Mouse (Mus musculus): ENCODE data around the gene Pbx4.

Pbx4 gene

GRCm38 (mm10) chr8:69832298-69832853 is at the start of gene Pbx4:
Gene Pbx4 (plus strand): TSS chr8:69832491.
- peak; percentile 85 for DNase-seq

DNA sequence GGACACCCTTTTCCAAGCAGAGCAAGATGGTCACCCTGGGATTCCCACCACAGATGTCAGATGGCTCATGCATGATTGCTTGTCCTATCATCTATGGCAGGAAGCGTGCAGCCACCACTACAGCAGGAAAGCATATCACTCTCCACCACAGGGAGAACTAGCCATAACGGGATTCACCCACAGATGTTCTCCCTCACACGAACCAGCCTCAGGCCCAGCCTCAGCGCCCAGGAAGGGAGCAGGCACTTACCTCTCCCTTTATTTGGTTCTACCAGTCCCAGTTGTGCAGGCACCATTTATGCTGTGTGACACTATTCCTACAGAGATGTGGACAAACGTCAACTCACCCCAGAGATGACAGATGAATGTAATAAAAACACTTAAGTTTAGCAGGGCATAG is 43.2 kb upstream of the Pbx4 start:
- no peak for DNase-seq

- no peak for DNase-seq
Observed at GRCm38 (mm10) chr8:69789731-69790130, 42.6 kb upstream of the Pbx4 start.

GRCm38 (mm10) chr8:69790364-69790763 is 41.9 kb upstream of the Pbx4 start:
- no peak for DNase-seq

DNA sequence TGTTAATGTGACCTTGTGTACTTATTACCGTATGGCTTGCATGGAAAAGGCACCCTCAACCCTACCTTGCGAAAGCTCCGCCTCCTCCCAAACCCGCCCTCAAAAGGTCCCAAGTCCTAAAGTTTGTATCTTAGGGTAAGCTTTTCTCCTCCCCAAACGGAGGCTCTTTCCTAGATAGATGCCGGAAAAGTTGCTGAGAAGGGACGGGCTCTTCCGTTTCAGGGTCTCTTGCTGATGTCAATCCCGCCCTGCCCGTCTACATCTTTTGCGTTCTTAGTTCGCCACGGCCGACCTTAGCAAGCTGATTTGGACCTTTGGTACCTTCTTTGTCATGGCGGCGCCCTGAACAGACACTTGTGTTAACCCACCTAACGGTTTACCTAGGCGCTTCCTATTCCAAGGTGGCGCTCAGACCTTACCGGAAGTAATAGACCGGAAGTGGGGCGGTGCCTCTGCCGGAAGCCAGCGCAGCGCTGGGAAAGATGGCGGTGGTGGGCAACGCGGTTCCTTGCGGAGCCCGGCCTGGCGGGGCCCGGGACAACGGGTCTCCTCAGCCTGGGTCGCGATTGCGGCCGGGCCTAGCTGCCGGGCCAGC is 41.4 kb upstream of the Pbx4 start, which contains the start of the genes Atp13a1 and Zfp866:
Gene Atp13a1 (plus strand): TSS at position 391 of the 595 bp plus-strand sequence.
Gene Zfp866 (minus strand): TSS at position 406 of the 595 bp plus-strand sequence.
- DNase-seq = peak; percentile 89

DNA sequence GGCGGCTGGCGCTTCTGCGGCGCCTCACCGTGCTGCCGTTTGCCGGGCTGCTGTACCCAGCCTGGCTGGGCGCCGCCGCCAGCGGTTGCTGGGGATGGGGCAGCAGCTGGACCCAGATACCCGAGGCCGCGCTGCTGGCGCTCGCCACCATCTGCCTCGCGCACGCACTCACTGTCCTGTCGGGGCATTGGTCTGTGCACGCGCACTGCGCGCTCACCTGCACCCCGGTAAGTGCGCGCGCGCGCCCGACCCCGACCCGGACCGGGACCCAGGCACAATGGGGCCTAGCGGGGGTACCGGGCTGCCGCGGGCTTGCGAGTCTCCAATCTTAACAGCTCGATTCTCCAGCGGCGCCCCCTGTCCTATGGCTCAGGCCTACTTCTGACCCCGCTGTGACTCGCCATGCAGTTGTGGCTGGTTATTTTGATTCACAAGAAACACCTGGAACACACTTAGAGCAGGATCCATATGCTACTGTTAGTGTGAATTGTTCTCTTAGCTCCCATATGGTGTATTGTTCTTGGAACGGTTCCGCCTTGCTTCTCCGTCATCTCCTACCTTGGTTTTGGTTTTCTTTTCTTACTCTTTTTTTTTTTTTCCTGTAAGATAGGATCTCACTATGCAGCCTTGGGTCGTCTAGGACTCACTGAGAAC is 40.7 kb upstream of the Pbx4 start:
- DNase-seq = peak; percentile 61

DNA sequence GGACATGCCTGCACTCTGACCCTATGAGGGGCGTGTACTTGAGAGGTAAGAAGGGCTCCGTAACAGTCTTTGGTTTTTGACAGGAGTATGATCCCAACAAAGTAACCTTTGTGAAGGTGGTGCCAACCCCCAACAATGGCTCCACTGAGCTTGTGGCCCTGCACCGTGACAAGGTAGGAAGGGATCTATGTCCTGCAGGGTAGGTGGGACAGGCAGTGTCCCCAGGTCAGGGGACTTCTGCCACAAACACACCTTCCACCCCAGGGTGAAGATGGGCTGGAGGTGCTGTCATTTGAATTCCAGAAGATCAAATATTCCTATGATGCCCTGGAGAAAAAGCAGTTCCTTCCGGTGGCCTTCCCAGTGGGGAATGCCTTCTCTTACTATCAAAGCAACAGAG is 38.6 kb upstream of the Pbx4 start:
- DNase-seq = no peak

- DNase-seq = no peak
Observed at GRCm38 (mm10) chr8:69794096-69794495, 38.2 kb upstream of the Pbx4 start.

- no peak for DNase-seq
Observed at GRCm38 (mm10) chr8:69794901-69795300, 37.4 kb upstream of the Pbx4 start.

GRCm38 (mm10) chr8:69796721-69797345 is 35.5 kb upstream of the Pbx4 start:
- DNase-seq = no peak

- no peak for DNase-seq
Observed at GRCm38 (mm10) chr8:69797661-69798060, 34.6 kb upstream of the Pbx4 start.

DNA sequence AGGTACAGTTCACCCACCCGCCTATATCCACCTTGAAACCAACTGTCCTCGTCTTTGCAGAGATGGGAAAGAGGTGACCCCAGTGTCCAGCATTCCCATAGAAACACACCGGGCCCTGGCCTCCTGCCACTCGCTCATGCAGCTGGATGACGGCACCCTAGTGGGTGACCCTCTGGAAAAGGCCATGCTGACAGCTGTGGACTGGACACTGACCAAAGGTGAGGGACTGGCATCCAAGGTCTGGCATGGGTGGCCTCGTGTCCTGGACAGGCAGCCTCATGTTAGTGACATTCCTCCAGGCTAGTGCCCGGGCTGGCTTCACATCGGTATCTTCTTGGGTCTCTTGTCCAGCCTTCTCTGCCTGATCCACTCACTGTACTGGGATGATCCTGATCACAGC is 33.0 kb upstream of the Pbx4 start:
- no peak for DNase-seq

DNA sequence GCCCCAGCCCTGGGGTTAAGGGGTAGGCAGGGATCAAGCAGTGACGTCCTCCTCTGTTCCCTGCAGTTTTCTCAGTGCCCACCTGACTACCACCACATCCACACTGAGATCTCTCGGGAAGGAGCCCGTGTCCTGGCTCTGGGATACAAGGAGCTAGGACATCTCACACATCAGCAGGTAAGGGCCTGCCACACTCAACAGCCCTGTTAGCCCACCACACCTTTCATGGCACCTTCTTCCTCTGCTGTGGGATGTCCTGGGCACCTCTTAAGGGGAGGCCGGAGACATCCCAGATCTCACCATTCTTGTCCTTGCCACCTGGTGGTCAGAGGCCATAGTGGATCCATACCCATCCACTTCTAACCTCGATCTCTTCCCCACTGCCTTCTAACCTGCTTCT is 32.3 kb upstream of the Pbx4 start:
- no peak for DNase-seq

GRCm38 (mm10) chr8:69801796-69802195 is 30.5 kb upstream of the Pbx4 start:
- DNase-seq = no peak

DNA sequence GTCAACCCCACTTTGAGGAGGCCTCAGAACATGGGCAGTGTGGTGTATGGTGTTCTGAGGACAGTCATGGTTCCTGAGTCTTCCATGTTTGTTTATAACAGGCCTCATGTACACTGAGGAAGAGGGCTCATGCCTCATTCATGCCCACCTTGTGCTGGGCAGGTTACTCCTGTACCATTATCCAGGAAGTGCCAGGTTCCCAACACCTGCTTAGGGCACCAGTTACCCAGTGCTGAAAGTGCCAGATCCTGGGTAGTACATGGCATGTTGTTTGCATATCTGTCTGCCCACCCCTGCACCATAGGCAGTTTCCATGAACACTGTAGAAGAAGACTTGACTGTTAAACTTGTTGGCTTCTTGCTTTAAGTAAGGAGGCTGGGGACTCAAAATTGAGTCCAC is 30.1 kb upstream of the Pbx4 start:
- DNase-seq = no peak

DNA sequence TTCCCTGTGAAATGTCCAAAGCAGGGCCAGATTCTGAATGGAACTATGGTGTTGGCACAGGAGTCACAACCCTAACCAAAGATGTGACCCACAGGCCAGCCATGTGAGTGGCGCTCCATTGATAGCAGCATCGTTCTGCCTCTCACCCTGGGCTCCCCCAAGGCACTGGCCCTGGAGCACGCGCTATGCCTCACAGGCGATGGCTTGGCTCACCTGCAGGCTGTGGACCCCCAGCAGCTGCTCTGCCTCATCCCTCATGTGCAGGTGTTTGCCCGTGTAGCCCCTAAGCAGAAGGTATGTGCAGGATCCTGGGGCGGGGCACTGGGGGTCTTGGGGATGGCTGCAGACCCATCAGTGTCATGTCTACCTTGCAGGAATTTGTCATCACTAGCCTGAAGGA is 28.9 kb upstream of the Pbx4 start:
- DNase-seq = no peak

DNA sequence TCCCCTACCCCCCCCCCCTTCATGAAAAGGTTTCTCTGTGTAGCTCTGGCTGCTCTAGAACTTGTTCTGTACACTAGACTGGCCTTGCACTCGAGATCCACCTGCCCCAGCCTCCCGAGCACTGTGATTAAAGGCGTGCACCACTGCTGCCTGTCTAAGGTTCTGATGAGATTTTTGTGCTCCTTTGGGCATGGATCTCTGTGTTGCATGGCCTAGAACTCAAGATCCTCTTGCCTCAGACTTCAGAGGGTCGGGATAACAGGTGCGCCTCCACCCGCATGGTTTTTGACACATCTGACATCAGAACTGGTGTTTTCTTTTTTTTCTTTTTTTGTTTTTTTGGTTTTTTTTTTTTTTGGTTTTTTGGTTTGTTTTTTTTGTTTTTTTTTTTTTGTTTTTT is 27.8 kb upstream of the Pbx4 start:
- no peak for DNase-seq

DNA sequence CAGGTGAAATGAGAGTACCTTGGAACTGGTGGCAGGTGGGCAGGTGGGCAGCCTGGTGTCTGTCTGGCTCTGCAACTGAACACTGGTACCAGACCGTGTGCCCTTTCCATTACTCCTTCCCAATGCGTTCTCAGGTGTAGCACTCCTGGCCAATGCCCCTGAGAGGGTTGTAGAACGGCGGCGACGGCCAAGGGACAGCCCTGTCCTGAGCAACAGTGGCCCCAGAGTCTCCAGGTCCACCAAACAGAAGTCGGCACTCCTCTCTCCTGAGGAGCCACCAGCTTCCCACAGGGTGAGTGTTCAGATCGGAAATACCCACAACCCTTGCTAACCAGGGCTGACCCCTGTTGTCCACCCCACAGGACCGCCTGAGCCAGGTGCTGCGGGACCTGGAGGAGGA is 27.2 kb upstream of the Pbx4 start:
- DNase-seq = no peak

GRCm38 (mm10) chr8:69805491-69805890 is 26.8 kb upstream of the Pbx4 start:
- DNase-seq = no peak

- no peak for DNase-seq
Observed at GRCm38 (mm10) chr8:69807236-69807635, 25.1 kb upstream of the Pbx4 start.

GRCm38 (mm10) chr8:69808094-69808863 is 24.0 kb upstream of the Pbx4 start, which contains the start of gene Gmip:
Gene Gmip (plus strand): TSS chr8:69808679.
- no peak for DNase-seq

DNA sequence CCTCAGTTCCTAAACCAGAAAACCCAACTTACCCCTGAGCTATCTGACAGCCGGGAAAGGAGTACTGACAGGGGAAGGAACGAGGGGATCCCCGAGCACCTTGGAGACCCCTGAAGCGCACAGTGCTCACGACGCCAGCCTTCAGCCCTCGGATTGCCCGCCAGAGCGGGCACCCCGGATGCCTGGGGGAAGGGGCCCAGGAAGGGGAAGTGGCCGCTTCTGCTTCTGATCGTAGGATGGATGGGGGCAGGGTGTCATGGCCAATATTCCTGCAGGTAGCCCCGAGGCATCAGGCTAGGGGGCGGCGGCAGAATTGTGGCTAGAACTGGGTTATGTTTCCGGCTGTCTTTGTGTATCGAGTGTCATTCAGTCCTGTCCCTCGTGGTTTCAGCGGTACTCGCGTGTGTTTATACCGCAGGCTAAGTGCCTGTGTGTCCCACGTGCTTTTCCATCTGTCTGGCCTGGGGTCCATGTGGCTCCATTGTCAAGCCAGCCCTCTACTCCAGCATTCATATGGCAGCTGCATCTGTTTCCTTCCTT is 23.4 kb upstream of the Pbx4 start:
- DNase-seq = no peak

DNA sequence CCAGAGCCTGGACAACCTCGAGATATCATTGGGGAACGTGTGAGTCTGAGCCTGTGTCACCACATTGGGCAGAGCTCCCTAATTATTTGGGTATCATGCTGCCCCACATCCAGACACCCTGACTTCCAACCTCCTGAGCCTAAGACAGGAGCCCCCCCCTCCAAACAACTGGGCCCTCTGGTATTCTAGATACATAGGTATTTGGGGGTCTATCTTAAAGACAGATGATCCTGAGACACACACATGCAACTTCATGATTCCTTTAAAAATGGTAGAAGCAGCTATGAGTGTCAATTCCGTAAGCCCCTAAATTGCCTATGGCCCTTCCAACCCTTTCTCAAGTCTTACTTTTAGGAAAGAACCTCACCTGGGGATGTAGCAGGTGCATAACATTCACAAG is 22.5 kb upstream of the Pbx4 start:
- no peak for DNase-seq

All from cerebellum, adult 9-10 months (tissue).